Mouse (Mus musculus) thymus, adult 2 months (tissue): Measurements from ENCODE around the gene Col4a2. TPM values are rescaled to one million over a fixed set of nuclear protein-coding genes. Genes with fewer than 3 reads are reported as not detected.

ENCODE experiments used
- DNase-seq: peaks from one replicate; pipeline ENCODE4 v3.0.0; 2021
- H3K27ac ChIP-seq: fragments of 200-500 bp; 2 replicates; pipeline ENCODE4 v1.5.1; 2012; ENCODE audit warnings: low read length, control low read depth; ENCODE audit not compliant: control insufficient read depth, insufficient read depth
- H3K27me3 ChIP-seq: fragments of 200-500 bp; 2 replicates; pipeline ENCODE4 v1.6.1; 2012; ENCODE audit warnings: mild to moderate bottlenecking, low read length, moderate library complexity, mixed read lengths; ENCODE audit not compliant: control insufficient read depth, insufficient read depth
- H3K36me3 ChIP-seq: fragments of 200-500 bp; 2 replicates; pipeline ENCODE4 v1.6.1; 2012; ENCODE audit warnings: mild to moderate bottlenecking, low read length, moderate library complexity; ENCODE audit not compliant: control insufficient read depth, insufficient read depth
- H3K4me1 ChIP-seq: fragments of 200-500 bp; replicated peaks from 2 replicates; pipeline ENCODE4 v1.6.1; 2012; ENCODE audit warnings: low read length; ENCODE audit not compliant: control insufficient read depth, insufficient read depth
- H3K4me3 ChIP-seq: fragments of 200-500 bp; 2 replicates; pipeline ENCODE4 v1.5.1; 2012; ENCODE audit warnings: mild to moderate bottlenecking, low read length, control low read depth, moderate library complexity; ENCODE audit not compliant: control insufficient read depth, insufficient read depth
- CTCF ChIP-seq: fragments of 200-500 bp; IDR thresholded peaks from 2 replicates; pipeline ENCODE4 v1.5.1; 2012; ENCODE audit warnings: mild to moderate bottlenecking, control low read depth, low read length, moderate library complexity, borderline replicate concordance; ENCODE audit not compliant: control insufficient read depth, poor library complexity, insufficient read depth; ENCODE audit errors: extremely low read depth
- POLR2A ChIP-seq: fragments of 200-500 bp; IDR thresholded peaks from 2 replicates; pipeline ENCODE4 v1.6.1; 2012; ENCODE audit warnings: mild to moderate bottlenecking, low read length, control low read depth, moderate library complexity; ENCODE audit not compliant: control insufficient read depth, poor library complexity, insufficient read depth; ENCODE audit errors: extremely low read depth
- WGBS: fragments of 180-500 bp; shearing (Covaris S2); methylation state at CpG from one replicate; pipeline ENCODE4 v1.1.7; 2018; 5-methylcytosine and 5-hydroxymethylcytosine counted together
- polyA plus RNA-seq: library from polyadenylated mRNA; depleted of rRNA; stranded (reverse); fragments of >200 nt; gene quantifications from 2 replicates; pipeline ENCODE4 v1.2.3, GENCODE M21; 2012

Gene Col4a2
- polyA plus RNA-seq, 1 experiment, result 25.7 TPM

DNA sequence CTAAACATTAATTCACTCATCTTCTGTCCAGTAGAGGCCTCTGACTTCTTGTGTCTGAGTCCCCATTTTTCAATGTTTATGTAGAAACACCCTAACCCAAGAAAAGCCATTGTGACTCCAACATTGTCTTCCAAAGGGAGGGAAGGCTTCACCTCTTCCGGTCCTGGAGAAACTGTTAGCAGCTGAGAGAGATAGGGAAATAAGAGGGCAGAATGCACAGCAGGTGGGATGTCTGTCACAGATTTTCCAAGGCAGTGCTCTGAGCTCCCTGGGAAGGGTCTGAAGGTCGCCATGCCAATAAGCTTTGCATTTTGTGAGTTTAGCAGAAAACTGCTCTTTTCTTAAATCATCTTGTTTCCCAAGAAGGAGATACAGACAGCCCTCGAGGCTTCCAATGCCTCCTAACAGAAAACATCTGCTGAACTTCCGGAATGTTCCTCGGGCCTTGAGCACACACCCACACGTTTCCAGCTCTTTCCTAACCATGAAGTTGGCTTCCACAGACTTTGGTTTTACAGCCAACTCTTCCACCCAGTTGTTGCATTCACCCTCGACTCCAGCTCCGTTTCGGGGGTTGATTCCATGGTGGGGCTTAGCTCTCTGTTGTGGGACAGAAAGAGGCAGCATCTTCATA is 72.8 kb downstream of the Col4a2 start:
- Histone ChIP-seq H3K4me3 (no peak overlapping the region), H3K36me3 (no peaks in the 10 kb centered on the region), H3K27ac (no peak overlapping the region), H3K4me1 (no peaks in the 10 kb centered on the region), H3K27me3 (no peaks in the 10 kb centered on the region)
- no peak for DNase-seq
- TF ChIP-seq POLR2A, result no peak
- no peak for TF ChIP-seq CTCF
- WGBS, result 88% methylated on average over 9 of the region's 9 CpGs

DNA sequence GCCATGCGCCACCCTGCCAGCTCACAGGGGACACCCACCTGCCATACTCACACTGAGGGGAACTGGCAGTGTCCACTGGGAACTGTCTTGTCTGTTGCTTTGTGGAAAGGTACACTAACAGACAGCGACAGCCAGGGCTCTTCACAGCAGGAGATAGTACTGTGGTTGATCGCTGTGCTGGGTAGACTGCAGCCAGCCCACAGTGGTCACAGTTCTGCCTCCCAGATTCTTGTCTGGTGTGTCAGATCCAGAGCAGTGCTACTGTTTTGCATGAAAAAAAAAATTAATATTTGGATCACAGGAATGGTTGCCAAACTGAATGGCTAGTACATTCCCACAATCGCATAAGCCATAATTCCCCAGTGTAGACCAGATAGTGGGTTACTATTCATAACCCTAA is 74.7 kb downstream of the Col4a2 start:
- WGBS, result 96% methylated on average over 4 of the region's 4 CpGs
- no peaks in the 10 kb centered on the region for H3K4me1 ChIP-seq

DNA sequence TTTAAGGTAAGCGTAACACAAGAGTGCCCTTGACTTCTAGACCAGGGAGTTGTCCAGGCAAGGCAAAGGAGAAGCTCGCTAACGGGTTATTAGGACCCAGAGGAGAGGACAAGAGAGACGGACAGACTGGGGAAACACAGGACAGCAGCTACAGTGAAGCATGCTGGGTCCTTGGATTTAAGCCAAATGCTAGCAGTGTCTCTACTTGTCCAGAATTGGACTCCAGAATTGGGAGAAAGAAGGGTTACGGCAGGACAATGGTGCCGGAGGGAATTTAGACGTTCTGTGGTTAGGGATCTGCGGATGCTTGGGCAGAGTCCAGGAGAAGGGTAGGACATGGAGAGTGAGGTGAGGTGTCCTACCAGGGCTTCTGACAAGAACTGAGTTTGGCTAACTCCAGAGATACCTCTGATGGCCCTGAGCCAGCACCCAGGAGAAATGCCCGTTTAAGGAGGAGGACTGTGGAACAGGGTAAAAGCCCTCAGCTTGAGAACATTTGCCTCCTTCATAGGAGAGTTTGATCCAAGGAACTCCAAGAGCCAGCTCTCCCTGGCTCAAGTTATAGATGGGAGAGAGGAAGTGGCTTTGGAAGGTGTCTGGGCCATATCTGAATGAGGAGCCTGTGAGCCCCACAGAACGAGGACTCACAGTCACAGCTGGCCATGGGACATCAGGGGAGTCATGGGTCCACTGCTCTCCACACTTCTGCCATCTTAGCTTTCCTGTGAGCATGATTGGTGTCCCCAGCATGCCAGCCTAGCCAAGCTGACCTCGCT is 76.9 kb downstream of the Col4a2 start:
- no peaks in the 10 kb centered on the region for H3K36me3 ChIP-seq
- H3K4me3 ChIP-seq, result no peak overlapping the region
- TF ChIP-seq CTCF (no peak), POLR2A (no peak)
- no peaks in the 10 kb centered on the region for H3K27me3 ChIP-seq
- 86% methylated on average over 11 of the region's 11 CpGs for WGBS
- H3K4me1 ChIP-seq, result peaks cover 14% of the 10 kb centered on the region
- DNase-seq, result no peak
- H3K27ac ChIP-seq, result no peak overlapping the region

More for the DNA sequence above, 74.7 kb downstream of the Col4a2 start:
- no peaks in the 10 kb centered on the region for H3K27me3 ChIP-seq
- TF ChIP-seq CTCF, result no peak
- no peak for TF ChIP-seq POLR2A
- H3K27ac ChIP-seq, result no peak overlapping the region
- no peak overlapping the region for H3K4me3 ChIP-seq
- no peak for DNase-seq
- no peaks in the 10 kb centered on the region for H3K36me3 ChIP-seq

DNA sequence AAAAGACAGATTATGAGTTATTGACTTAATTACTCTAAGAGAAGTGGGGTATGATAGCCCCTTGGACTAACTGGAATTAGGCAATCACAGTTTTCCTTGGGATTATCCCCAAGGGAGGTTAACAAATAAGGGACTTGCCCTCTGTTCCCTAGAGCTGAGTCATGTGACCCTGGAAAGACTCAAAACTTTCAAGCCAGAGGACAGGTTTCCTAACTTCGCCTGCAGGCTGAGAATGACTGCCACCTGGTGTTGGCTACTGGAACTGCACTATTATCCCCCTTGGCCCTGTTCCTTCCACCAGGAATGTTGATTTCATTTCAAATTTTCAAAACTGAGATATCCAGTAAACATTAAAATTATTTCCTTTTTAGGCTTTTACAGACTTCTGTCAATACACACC is 80.1 kb downstream of the Col4a2 start:
- no peaks in the 10 kb centered on the region for H3K36me3 ChIP-seq
- no peaks in the 10 kb centered on the region for H3K27me3 ChIP-seq
- no peak overlapping the region for H3K27ac ChIP-seq
- peaks cover 32% of the 10 kb centered on the region for H3K4me1 ChIP-seq
- TF ChIP-seq POLR2A (no peak), CTCF (no peak)
- H3K4me3 ChIP-seq, result no peak overlapping the region
- WGBS, result 30% methylated on average over 1 of the region's 1 CpGs
- peak; percentile 42 for DNase-seq

DNA sequence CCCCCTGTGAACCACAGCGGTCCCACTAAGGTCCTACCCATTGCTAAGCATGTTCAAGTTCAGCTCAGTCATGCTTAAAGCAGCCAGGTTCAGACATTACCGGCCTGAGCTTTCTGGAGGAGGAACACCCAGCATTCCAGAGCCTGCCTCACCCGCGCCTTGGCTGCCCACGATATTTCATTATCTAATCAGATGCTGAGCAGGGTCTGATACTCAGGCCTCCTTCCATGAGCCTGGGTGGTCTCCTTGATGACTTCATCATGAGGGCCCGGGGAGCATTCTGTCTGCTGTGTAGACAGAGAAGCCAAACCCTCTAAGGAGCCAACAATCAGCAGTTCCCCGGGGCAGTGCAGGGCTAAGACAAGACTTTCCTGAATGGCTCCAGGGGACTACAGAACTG is 80.6 kb downstream of the Col4a2 start:
- Histone ChIP-seq H3K36me3 (no peaks in the 10 kb centered on the region), H3K4me3 (no peak overlapping the region), H3K27ac (peak overlapping the region; percentile 20; the same call in 1 of the 2 replicates), H3K4me1 (peaks cover 32% of the 10 kb centered on the region), H3K27me3 (no peaks in the 10 kb centered on the region)
- no peak for TF ChIP-seq POLR2A
- TF ChIP-seq CTCF, result no peak
- peak; percentile 16 for DNase-seq
- 34% methylated on average over 7 of the region's 7 CpGs for WGBS

DNA sequence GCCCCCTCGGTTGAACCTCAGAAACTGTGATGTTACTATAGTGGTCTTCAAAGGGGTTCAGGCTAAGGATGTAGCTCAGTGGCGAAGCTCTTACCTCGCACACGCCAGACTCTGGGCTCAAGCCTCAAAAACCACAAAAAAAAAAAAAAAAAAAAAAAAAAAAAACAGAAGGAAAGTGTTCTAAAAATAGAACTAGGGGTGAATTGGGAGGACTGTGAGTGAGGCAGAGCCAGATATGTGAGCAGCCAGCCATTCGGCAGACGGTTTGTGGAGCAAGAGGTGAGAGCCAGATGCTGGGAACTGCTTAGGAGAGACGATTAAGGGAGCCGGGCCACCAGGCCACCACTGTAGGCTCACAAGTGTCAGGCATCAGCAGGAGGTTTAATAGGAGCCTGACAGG is 81.0 kb downstream of the Col4a2 start:
- H3K27me3 ChIP-seq, result no peaks in the 10 kb centered on the region
- TF ChIP-seq POLR2A (no peak), CTCF (no peak)
- peak overlapping the region; percentile 20; the same call in 1 of the 2 replicates for H3K27ac ChIP-seq
- H3K4me1 ChIP-seq, result peaks cover 32% of the 10 kb centered on the region
- peak; percentile 12 for DNase-seq
- H3K36me3 ChIP-seq, result no peaks in the 10 kb centered on the region
- WGBS, result under 1% methylated on average over 8 of the region's 8 CpGs
- no peak overlapping the region for H3K4me3 ChIP-seq

DNA sequence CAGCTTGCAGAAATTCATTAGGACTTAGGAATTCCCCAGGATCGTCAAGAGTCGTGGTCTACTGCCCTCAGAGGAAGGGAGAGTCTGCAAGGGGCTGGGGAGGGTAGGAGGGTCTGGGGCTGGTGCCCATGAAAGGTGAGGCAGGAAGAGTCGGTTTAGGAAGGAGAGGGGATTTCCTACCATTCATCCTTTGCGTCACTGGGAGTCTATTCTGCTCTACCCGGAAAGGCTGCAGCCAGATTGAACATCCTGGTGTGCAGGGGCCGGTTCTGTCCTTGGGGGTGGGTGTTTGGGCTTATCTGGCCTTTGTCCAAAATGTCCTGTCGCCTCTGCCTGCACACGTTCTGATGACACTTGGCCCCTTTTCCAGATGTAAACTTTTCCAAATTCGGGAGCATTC is 82.2 kb downstream of the Col4a2 start:
- 66% methylated on average over 9 of the region's 9 CpGs for WGBS
- Histone ChIP-seq H3K4me1 (peaks cover 32% of the 10 kb centered on the region), H3K27ac (no peak overlapping the region), H3K36me3 (no peaks in the 10 kb centered on the region), H3K27me3 (no peaks in the 10 kb centered on the region), H3K4me3 (no peak overlapping the region)
- no peak for TF ChIP-seq CTCF
- TF ChIP-seq POLR2A, result no peak
- no peak for DNase-seq
